Mouse (Mus musculus): ENCODE results near the gene S100a5.

The S100a5 gene

GRCm38 (mm10) chr3:90627366-90627765 is 19.0 kb downstream of the S100a5 start:
- DNase-seq = no peak

- DNase-seq = no peak
Observed at GRCm38 (mm10) chr3:90627807-90628206, 19.5 kb downstream of the S100a5 start.

DNA sequence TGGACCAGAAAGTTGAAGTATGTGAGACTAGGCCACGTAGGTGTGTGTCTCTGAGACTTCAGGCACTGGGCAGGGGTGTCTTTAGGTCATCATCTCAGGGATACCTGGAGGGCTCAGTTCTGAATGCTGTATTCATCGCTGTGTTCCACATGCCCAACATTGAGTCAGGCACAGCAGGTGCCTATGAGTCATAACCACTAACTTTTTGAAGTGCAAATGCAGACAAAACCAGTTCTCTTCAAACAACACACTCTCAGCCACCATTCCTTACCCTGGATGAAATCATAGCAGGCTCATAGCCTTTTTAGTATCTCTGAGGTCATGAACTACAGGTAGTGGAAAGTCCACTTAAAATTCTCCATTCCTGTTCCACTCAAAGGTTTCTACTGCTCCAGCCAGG is 21.0 kb downstream of the S100a5 start:
- no peak for DNase-seq

DNA sequence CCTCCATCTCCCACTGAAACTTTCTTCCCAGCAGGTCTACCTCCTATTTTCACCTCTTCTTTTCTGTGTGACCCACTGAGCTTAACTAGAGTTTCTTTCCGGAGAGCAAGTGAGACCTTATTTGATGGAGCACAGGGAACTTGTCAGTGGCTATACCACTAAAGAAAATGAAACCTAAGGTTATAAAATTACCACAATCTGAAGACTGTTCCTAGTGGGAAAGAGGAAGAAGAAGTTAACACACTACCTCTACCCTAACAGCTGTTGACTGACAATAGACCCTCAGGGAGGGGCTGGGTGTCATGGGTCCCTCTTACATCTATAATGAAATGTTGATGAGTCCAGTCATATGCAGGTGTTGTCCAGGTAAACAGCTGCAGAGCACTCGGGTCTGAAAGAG is 23.7 kb downstream of the S100a5 start:
- no peak for DNase-seq

DNA sequence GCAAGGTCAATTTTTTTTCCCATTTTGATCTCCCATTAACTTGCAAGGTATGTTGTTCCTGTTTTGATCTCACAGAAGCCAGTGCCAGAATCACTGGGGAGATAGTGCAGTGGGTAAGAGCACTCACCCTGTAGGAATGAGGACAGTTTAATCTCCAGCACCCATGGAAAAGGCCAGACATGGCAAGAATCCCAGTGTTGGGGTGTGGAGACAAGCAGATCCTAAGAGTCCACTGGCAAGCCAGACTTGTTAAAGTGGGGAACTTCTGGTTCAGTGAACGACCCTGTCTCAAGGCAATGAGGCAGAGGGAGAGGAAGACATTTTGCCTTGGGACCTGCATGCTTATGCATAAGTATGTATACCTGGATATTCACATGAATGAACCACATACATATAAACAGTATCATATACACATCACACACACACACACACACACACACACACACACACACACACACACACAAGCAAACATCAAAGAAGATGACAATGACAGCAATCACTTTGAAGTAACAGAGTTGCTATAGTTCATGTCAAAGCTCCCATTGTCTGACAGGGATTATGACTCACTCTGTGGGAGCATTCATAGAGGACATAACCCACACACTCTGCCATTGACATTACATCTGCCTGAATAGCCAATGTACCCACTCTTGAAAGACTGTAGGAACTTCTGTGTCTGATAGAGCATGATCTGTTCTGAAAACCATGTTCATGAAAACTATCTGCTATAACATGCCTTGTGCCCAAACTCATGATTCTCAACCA is 30.4 kb downstream of the S100a5 start:
- DNase-seq = no peak

- no peak for DNase-seq
Observed at GRCm38 (mm10) chr3:90639511-90640154, 31.3 kb downstream of the S100a5 start.

GRCm38 (mm10) chr3:90640981-90641380 is 32.7 kb downstream of the S100a5 start:
- no peak for DNase-seq

DNA sequence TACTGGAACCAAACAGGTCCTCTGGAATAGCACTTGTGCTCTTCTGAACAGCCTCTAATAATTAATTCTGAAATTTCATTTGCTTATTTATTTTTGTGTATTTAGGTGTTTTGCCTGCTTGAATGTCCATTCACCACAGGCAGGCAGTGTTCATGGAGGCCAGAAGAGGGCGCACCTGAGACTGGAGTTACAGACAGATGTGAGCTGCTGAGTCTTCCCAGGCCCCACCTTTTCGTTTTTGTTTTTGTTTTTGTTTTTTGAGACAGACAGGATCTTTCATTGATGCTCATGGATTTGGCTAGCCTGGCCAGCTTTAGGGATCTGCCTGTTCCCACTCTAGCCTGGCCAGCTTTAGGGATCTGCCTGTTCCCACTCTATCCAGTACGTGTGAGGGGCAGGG is 35.9 kb downstream of the S100a5 start:
- DNase-seq = no peak

DNA sequence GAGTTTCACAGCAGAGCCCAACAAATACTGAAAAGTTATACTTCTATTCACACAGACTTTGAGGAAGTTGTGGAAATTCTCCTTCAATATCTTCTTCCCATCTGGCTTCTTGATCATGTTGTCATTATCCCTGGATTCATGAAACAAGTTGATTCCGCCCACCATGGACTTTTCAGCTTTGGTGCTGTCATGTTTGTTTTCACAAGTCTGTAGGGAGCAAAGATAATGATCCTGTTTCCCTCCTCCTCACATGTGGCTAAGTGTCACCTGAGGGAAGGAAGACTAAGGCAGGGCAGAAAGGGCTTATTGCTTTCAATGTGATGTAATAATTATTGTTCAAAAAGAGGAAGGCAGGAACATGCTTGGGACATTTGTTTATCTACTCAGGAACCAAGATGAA is 39.0 kb downstream of the S100a5 start:
- no peak for DNase-seq

DNA sequence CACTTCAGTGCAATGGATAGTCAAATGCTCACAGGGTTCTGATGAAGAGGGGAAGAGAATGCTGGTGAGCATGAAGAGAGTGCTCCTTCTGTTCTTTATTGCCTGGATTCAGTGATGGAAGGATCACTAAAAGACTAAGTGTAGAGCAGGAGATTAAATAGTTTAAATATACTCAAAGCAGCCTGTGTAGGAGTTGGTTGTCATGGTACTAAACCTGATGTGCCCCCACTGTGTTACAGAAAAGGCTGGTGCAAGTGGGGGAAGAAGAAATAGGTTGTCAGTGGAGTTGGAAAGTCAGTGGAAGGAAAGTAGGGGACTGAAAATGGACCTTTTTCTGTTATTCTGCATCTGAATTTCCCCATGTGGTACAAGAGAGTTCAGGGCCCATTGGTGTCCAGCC is 40.7 kb downstream of the S100a5 start:
- DNase-seq = no peak

DNA sequence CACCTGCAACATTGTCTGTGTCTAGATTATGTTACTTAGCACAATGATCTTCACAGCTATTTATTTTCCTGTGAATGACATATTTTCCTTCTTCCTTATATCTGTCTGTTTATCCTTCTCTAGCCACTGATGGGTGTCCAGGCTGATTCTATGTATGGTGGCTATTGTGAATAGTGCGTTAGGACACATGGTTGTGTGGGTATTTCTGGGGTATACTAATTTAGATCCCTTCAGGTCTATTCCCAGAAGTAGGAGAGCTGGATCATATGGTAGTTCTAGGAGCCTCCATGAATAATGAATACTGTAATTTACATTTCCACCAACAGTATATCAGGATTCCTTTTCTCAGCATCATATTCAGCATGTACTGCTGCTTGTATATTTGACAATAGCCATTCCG is 41.5 kb downstream of the S100a5 start:
- no peak for DNase-seq

DNA sequence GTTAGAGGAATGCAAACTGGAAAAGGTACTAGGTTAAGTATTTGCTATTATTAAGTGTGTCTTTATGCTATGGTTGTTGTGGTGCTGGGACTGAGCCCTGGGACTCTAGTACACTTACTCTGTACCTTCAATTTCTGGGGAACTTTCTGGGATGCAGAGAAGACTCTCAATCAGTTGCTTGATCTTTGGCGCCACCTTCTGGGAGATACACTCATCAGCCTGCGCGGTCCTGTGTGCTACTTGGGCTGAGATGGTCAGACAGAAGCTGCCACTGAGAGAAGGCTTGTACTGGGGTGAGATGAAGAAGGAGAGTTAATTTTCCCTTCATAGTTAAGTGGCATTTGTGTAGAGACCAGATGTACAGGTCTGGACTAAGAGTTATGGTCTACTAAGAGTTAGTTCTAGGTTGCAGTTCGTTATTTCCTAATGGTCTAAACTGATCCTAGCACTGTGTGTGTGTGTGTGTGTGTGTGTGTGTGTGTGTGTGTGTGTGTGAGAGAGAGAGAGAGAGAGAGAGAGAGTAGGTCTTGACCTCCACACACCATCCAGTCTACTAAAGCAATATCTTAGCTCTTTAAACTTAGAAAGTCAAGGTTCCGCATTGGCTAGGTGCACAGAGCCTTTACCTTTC is 44.7 kb downstream of the S100a5 start:
- peak; percentile 43 for DNase-seq

- no peak for DNase-seq
Observed at GRCm38 (mm10) chr3:90653717-90654116, 45.4 kb downstream of the S100a5 start, which contains the start of gene S100a7a. TSS of gene S100a7a (plus strand) at chr3:90654017.

- DNase-seq = no peak
Observed at GRCm38 (mm10) chr3:90657405-90657804, 49.1 kb downstream of the S100a5 start.

- no peak for DNase-seq
Observed at GRCm38 (mm10) chr3:90659364-90660044, 51.2 kb downstream of the S100a5 start.

Measured in cerebellum, adult 11 months (tissue).